Mouse (Mus musculus) G1E (cell line): ENCODE measurements around the gene Sumo1.

Source experiments
- CTCF ChIP-seq: IDR thresholded peaks from 2 replicates; pipeline ENCODE4 v1.5.1; 2012; ENCODE audit warnings: low read depth, low read length, inconsistent platforms, mixed read lengths
- GATA1 ChIP-seq: IDR thresholded peaks from 2 replicates; pipeline ENCODE4 v1.6.1; 2012; ENCODE audit warnings: borderline replicate concordance, low read length, inconsistent platforms, mixed read lengths

DNA sequence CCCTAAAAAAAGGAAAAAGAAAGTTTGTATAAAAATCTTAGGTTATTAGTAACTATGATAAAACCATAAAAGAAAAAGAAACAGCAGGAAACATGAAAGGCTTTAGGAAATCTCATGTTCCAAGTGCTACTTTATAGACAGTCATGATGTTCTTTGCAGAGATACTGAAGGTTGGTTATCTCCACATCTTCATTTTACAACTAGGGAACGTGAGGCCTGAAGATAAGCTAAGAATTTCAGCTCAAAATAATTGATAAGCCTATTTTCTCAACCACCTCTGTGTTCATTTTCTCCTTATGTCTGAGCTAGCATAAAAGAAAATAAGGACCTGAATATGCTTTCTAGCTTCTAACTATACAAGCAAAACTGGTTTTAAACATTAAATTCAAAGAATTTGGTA lies 28.1 kb downstream of the Sumo1 start:
- TF ChIP-seq CTCF, result no peak
- TF ChIP-seq GATA1, result no peak
